Mouse (Mus musculus): ENCODE measurements around the gene A730015C16Rik.

A730015C16Rik gene

GRCm38 (mm10) chr4:108830698-108831097 lies 17.7 kb downstream of the A730015C16Rik start:
- no peak for DNase-seq (ENCODE audit: low spot score in 2 of 2)

- no peak for DNase-seq (ENCODE audit: low spot score in 2 of 2)
Measured at GRCm38 (mm10) chr4:108826643-108827042, 21.8 kb downstream of the A730015C16Rik start.

- no peak for DNase-seq (ENCODE audit: low spot score in 2 of 2)
Measured at GRCm38 (mm10) chr4:108826096-108826495, 22.3 kb downstream of the A730015C16Rik start.

GRCm38 (mm10) chr4:108825677-108826076 lies 22.7 kb downstream of the A730015C16Rik start:
- DNase-seq (ENCODE audit: low spot score in 2 of 2), result no peak

GRCm38 (mm10) chr4:108811550-108811949 lies 36.9 kb downstream of the A730015C16Rik start:
- no peak for DNase-seq (ENCODE audit: low spot score in 2 of 2)

- no peak for DNase-seq (ENCODE audit: low spot score in 2 of 2)
Measured at GRCm38 (mm10) chr4:108811142-108811541, 37.3 kb downstream of the A730015C16Rik start.

GRCm38 (mm10) chr4:108803535-108803934 lies 44.9 kb downstream of the A730015C16Rik start:
- no peak for DNase-seq (ENCODE audit: low spot score in 2 of 2)

GRCm38 (mm10) chr4:108798083-108798830 lies 50.2 kb downstream of the A730015C16Rik start:
- peak; percentile 62 to 70 for DNase-seq (ENCODE audit: low spot score in 2 of 2)
